Mouse (Mus musculus): ENCODE measurements around the gene Olfr970.
"Not testable (repeated sequence)": the region's sequence is repeated elsewhere in the genome, so short reads cannot be mapped to it uniquely, and the experiment has no call there.

The Olfr970 gene

DNA sequence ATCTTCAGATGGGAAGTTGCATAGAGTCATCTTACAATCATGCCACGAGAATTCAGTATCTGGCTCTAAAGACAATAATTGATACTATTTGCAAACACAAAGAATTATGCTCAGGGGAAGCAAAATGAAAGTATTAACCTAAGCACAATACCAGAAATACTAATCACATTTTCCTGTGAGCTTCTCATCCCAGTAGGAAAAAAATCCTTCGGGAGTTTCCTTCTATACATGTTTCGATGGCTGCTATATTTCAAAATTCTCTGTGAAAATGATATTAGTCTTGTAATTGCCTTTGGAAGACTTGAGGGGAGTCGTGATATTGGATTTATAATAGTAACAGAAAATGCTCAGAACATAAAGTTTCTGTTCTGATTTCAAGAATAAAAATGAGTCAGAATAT is at the start of gene Olfr970:
Gene Olfr970, plus strand, starts transcription at position 301 of the 400 bp plus-strand sequence.
- DNase-seq = no peak

DNA sequence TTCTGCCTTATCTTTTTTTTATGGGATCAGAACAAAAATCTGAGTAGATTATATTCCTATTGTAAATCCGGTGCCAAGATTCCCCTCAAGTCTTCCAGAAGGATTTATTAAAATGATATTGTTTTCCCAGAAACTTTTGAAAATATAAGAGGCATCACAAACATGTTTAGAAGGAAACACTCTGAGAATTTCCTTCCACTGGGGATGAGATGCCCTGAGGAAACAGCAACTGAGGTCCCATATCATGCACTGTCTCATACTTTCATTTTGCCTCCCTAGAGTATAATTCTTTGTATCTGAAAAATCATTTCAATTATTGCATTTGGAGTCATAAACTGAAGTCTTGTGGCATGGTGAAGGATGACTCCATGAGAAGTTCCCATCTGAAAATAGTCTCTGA is 25.5 kb upstream of the Olfr970 start, which contains the start of gene Olfr968:
Gene Olfr968, minus strand, starts transcription at position 101 of the 400 bp plus-strand sequence.
- DNase-seq = no peak

DNA sequence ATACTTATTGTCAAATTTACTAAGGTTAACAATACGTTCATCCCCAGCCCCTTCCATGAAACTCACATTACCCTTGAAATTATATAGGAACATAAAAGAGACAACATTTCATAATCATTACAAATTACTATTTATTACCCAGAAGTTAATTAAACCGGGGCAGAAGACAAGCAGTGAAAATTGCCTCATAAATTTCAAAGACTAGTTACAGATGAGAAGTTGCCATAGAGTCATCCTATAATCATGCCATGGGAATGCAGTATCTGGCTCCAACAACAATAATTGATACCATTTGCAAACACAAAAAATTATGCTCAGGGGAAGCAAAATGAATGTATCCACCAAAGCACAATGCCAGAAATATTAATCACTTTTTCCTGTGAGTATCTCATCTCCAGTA is 18.1 kb upstream of the Olfr970 start, which contains the start of gene Olfr969:
Gene Olfr969, plus strand, starts transcription at position 388 of the 400 bp plus-strand sequence.
- DNase-seq = no peak

DNA sequence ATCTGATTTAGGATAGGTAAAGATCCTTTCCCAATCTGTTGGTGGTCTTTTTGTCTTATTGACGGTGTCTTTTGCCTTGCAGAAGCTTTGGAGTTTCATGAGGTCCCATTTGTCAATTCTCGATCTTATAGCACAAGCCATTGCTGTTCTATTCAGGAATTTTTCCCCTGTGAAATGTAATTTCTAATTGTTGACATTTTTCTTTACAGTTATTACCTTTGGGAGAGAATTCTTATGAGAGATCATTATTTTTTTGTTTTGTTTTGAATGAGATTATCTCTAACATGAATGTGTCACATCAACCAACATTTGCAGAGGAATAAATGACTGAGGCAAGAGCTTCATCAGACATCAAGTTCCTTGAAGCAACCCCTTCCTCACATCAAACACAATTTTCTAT is 27.9 kb downstream of the Olfr970 start, which contains the start of gene Olfr971:
Gene Olfr971, plus strand, starts transcription at position 301 of the 400 bp plus-strand sequence.
- DNase-seq = not testable (repeated sequence)

DNA sequence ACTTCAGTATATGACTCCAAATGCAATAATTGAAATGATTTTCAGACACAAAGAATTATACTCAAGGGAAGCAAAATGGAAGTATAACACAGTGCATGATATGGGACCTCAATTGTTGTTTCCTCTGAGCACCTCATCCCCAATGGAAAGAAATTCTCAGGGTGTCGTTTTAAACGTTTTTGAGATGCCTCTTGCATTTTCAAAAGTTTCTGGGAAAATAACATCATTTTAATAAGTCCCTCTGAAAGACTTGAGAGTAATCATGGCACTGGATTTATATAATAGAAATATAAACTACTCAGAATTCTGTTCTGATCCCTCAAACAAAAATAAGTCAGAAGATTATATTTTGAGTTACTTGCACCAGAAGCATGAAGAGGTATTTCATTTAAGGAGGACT is 57.5 kb downstream of the Olfr970 start, which contains the start of gene Olfr972:
Gene Olfr972, plus strand, starts transcription at position 301 of the 400 bp plus-strand sequence.
- no peak for DNase-seq
